Mouse (Mus musculus): Measurements from ENCODE around the gene Nol10. TPM values are rescaled to one million over a fixed set of nuclear protein-coding genes. Genes with fewer than 3 reads are reported as not detected.

Nol10 gene
- polyA plus RNA-seq, 1 experiment = 3.3 TPM

- H3K27me3 ChIP-seq (replicated peaks) = peaks cover 59% of the 10 kb centered on the region
- H3K36me3 ChIP-seq (replicated peaks; ENCODE audit: low read length) = no peaks in the 10 kb centered on the region
- peaks cover 16% of the 10 kb centered on the region for H3K4me1 ChIP-seq
- TF ChIP-seq GATA1 (IDR thresholded peaks at IDR 0.05; ENCODE audit: borderline replicate concordance, low read length) = no peak
- peak overlapping the region; percentile 90 for H3K4me3 ChIP-seq (replicated peaks)
- H3K9me3 ChIP-seq = no peaks in the 10 kb centered on the region; the same call in 1 of the 2 replicates
Observed at GRCm38 (mm10) chr12:17324549-17325470, 23.4 kb upstream of the Nol10 start.

GRCm38 (mm10) chr12:17329259-17329658, 19.0 kb upstream of the Nol10 start, which contains the start of gene Atp6v1c2:
Atp6v1c2 (minus strand) TSS chr12:17329359.
- Histone ChIP-seq H3K4me1 (peaks cover 10% of the 10 kb centered on the region), H3K27me3 (replicated peaks) (peaks cover 51% of the 10 kb centered on the region), H3K9me3 (no peaks in the 10 kb centered on the region), H3K4me3 (replicated peaks) (no peak within 1 kb of the TSS), H3K36me3 (replicated peaks; ENCODE audit: low read length) (no peaks in the 10 kb centered on the region)
- TF ChIP-seq FLI1 (IDR thresholded peaks at IDR 0.05; ENCODE audit: low read length) = no peak
- TF ChIP-seq GATA1 (IDR thresholded peaks at IDR 0.05; ENCODE audit: borderline replicate concordance, low read length) = no peak

- Histone ChIP-seq H3K9me3 (peaks cover 10% of the 10 kb centered on the region), H3K4me1 (no peaks in the 10 kb centered on the region), H3K36me3 (replicated peaks; ENCODE audit: low read length) (no peaks in the 10 kb centered on the region), H3K4me3 (replicated peaks) (no peak overlapping the region), H3K27me3 (replicated peaks) (peaks cover 38% of the 10 kb centered on the region)
- TF ChIP-seq FLI1 (IDR thresholded peaks at IDR 0.05; ENCODE audit: low read length) (no peak), GATA1 (IDR thresholded peaks at IDR 0.05; ENCODE audit: borderline replicate concordance, low read length) (no peak)
Observed at GRCm38 (mm10) chr12:17333459-17333858, 14.8 kb upstream of the Nol10 start.

GRCm38 (mm10) chr12:17338338-17338737, 9.9 kb upstream of the Nol10 start:
- Histone ChIP-seq H3K9me3 (peaks cover 14% of the 10 kb centered on the region), H3K4me1 (no peaks in the 10 kb centered on the region), H3K4me3 (replicated peaks) (no peak overlapping the region), H3K36me3 (replicated peaks; ENCODE audit: low read length) (no peaks in the 10 kb centered on the region), H3K27me3 (replicated peaks) (peaks cover 18% of the 10 kb centered on the region)
- TF ChIP-seq FLI1 (IDR thresholded peaks at IDR 0.05; ENCODE audit: low read length) (no peak), GATA1 (IDR thresholded peaks at IDR 0.05; ENCODE audit: borderline replicate concordance, low read length) (no peak)

GRCm38 (mm10) chr12:17339114-17339905, 8.9 kb upstream of the Nol10 start:
- no peak for TF ChIP-seq FLI1 (IDR thresholded peaks at IDR 0.05; ENCODE audit: low read length)
- no peak for TF ChIP-seq GATA1 (IDR thresholded peaks at IDR 0.05; ENCODE audit: borderline replicate concordance, low read length)
- no peak overlapping the region for H3K4me3 ChIP-seq (replicated peaks)
- H3K4me1 ChIP-seq = no peaks in the 10 kb centered on the region
- H3K27me3 ChIP-seq (replicated peaks) = peaks cover 15% of the 10 kb centered on the region
- no peaks in the 10 kb centered on the region for H3K36me3 ChIP-seq (replicated peaks; ENCODE audit: low read length)
- H3K9me3 ChIP-seq = peaks cover 14% of the 10 kb centered on the region

GRCm38 (mm10) chr12:17347327-17348047, 771 bp upstream of the Nol10 start:
- peaks cover 22% of the 10 kb centered on the region for H3K36me3 ChIP-seq (replicated peaks; ENCODE audit: low read length)
- TF ChIP-seq FLI1 (IDR thresholded peaks at IDR 0.05; ENCODE audit: low read length) = no peak
- no peak for TF ChIP-seq GATA1 (IDR thresholded peaks at IDR 0.05; ENCODE audit: borderline replicate concordance, low read length)
- H3K9me3 ChIP-seq = no peaks in the 10 kb centered on the region
- H3K27me3 ChIP-seq (replicated peaks) = no peaks in the 10 kb centered on the region
- H3K4me1 ChIP-seq = peaks cover 28% of the 10 kb centered on the region
- H3K4me3 ChIP-seq (replicated peaks) = peak overlapping the region; percentile 96

GRCm38 (mm10) chr12:17350106-17350505, 1.8 kb downstream of the Nol10 start:
- no peaks in the 10 kb centered on the region for H3K27me3 ChIP-seq (replicated peaks)
- peaks cover 48% of the 10 kb centered on the region for H3K36me3 ChIP-seq (replicated peaks; ENCODE audit: low read length)
- no peaks in the 10 kb centered on the region for H3K9me3 ChIP-seq
- H3K4me3 ChIP-seq (replicated peaks) = no peak overlapping the region
- H3K4me1 ChIP-seq = peaks cover 28% of the 10 kb centered on the region
- TF ChIP-seq FLI1 (IDR thresholded peaks at IDR 0.05; ENCODE audit: low read length) = no peak
- TF ChIP-seq GATA1 (IDR thresholded peaks at IDR 0.05; ENCODE audit: borderline replicate concordance, low read length) = no peak

GRCm38 (mm10) chr12:17356853-17357252, 8.6 kb downstream of the Nol10 start:
- Histone ChIP-seq H3K27me3 (replicated peaks) (no peaks in the 10 kb centered on the region), H3K4me1 (peaks cover 5% of the 10 kb centered on the region; the same call in 1 of the 2 replicates), H3K36me3 (replicated peaks; ENCODE audit: low read length) (peaks cover 98% of the 10 kb centered on the region), H3K4me3 (replicated peaks) (no peak overlapping the region), H3K9me3 (no peaks in the 10 kb centered on the region)
- TF ChIP-seq FLI1 (IDR thresholded peaks at IDR 0.05; ENCODE audit: low read length) (no peak), GATA1 (IDR thresholded peaks at IDR 0.05; ENCODE audit: borderline replicate concordance, low read length) (no peak)

- H3K4me1 ChIP-seq = no peaks in the 10 kb centered on the region
- peaks cover 98% of the 10 kb centered on the region for H3K36me3 ChIP-seq (replicated peaks; ENCODE audit: low read length)
- no peaks in the 10 kb centered on the region for H3K9me3 ChIP-seq
- no peak overlapping the region for H3K4me3 ChIP-seq (replicated peaks)
- TF ChIP-seq FLI1 (IDR thresholded peaks at IDR 0.05; ENCODE audit: low read length) = no peak
- H3K27me3 ChIP-seq (replicated peaks) = no peaks in the 10 kb centered on the region
Observed at GRCm38 (mm10) chr12:17357795-17358194, 9.5 kb downstream of the Nol10 start.

Data from megakaryocyte, embryonic 14.5 days (primary cell).